ENCODE assay signal across 18 mouse cellular contexts in the genomic region with DNA sequence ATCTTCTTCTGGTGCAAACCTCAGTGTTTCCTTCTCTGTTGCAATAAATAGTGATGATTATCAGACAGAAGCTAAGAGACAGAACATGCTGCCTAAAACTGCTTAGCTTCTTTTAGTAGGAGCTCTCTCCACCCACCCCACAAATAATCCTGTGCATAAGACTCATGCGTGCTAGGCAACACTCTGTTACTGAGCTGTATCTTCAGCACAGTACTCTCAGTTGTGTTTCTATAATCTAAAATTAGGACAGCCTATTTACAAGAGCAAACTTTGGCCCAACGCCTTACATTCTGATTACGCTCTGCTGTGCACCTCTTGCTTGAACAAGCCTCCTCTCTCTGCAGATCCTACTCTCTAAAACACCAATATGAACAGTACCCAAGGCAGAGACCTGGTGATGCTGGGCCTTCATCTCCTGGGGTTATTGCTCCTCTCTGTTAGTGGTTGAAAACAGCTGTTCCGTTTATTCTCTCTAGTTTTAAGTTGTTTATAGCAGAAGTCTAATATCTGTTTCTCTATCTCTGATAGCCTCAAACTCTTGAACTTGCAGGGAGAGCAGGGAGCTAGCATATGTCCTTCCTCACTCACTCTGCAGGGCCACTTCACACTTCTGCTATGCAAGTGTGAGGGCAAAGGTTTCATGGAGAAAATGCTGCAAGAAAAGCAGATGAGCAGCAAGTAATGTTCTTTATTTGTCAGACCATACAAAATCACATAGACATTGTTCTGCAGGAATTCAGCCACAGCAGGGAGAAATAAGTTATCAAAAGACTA.
DNase-seq lines count a peak whose midpoint lies in the region; ATAC-seq and TF ChIP-seq lines count a peak whose summit lies in the region.
"Had no signal": no experiment of that assay in that cellular context is flagged by ENCODE, and none has a peak within 500 bp of the region (broad histone marks: within the 10 kb centered on the region; RNA-seq: fewer than 3 reads in every experiment).

No protein-coding gene starts in this region.

- TF ChIP-seq CTCF in layer of hippocampus, adult 2 months (conservative IDR thresholded peaks at IDR 0.05): no peak

- peak; percentile 53 for DNase-seq in left cerebral cortex, adult 11 months (ENCODE audit: low spot score)
- no peak for DNase-seq in left cerebral cortex, postnatal 4 days
- DNase-seq in frontal cortex, adult 2 months (ENCODE audit: extremely low spot score in 1 of 2, low spot score in 1 of 2): peak; percentile 74 to 76
- DNase-seq in layer of hippocampus, adult 2 months (ENCODE audit: low spot score in 2 of 2): peak; percentile 38 to 83
- peak; percentile 68 to 83 for DNase-seq in left cerebral cortex, postnatal 14 days (ENCODE audit: low spot score in 2 of 2)
- no peak for DNase-seq in thymus, postnatal 10 days (ENCODE audit: low spot score in 2 of 2)
- no peak for DNase-seq in urinary bladder, postnatal 4 days (ENCODE audit: low spot score in 2 of 2)
- DNase-seq: cerebellum, adult 18-20 months; gastrocnemius, postnatal 14 days; retina, postnatal 1 day; thymus, postnatal 25 days had no signal

- no peak for ATAC-seq in inflammation-experienced regulatory T-cells, adult 6 months

- peak overlapping the region; percentile 74 for H3K27ac ChIP-seq in layer of hippocampus, adult 2 months
- H3K27ac ChIP-seq: embryonic facial prominence, embryonic 13.5 days; heart, embryonic 13.5 days; hindbrain, embryonic 10.5 days; kidney, embryonic 15.5 days; midbrain, embryonic 12.5 days had no signal

- intact Hi-C loops in left cerebral cortex, postnatal 4 days (cut with DNase I): no loop called here
- intact Hi-C loops in left cerebral cortex, postnatal 14 days (cut with DNase I): no loop called here

- H3K4me3 ChIP-seq in layer of hippocampus, adult 2 months: no peak overlapping the region
- H3K4me3 ChIP-seq: embryonic facial prominence, embryonic 13.5 days; heart, embryonic 13.5 days; hindbrain, embryonic 10.5 days; kidney, embryonic 15.5 days; midbrain, embryonic 12.5 days; myocyte had no signal

Comparison
In these comparisons a context has a peak if more than half of its experiments do, and no peak if none do; other contexts are left out.
1. DNase-seq: peak in left cerebral cortex, adult 11 months (single experiment), frontal cortex, adult 2 months (2 of 2), layer of hippocampus, adult 2 months (2 of 2) and left cerebral cortex, postnatal 14 days (2 of 2); none in left cerebral cortex, postnatal 4 days (single experiment), thymus, postnatal 10 days (0 of 2) and urinary bladder, postnatal 4 days (0 of 2).